Mouse (Mus musculus): ENCODE data around the gene Caprin1. TPM values are rescaled to one million over a fixed set of nuclear protein-coding genes. Genes with fewer than 3 reads are reported as not detected.

Caprin1 gene
- 417 and 429 TPM in 2 replicates for polyA plus RNA-seq (2012; rRNA removed)

GRCm38 (mm10) chr2:103797491-103798009 is at the start of gene Caprin1:
Gene Caprin1, minus strand, starts transcription at chr2:103797649.

GRCm38 (mm10) chr2:103760906-103761716 is 36.3 kb downstream of the Caprin1 start, which contains the start of gene Nat10:
Gene Nat10, minus strand, starts transcription at chr2:103761270.

Other genes with a start within 250 kb of the Caprin1 start
- 13.2 and 15.8 TPM in 2 replicates for gene Abtb2, start 231.3 kb downstream of the Caprin1 start, polyA plus RNA-seq (2012; rRNA removed)
- 50.8 and 75.9 TPM in 2 replicates for gene Nat10, start 36.4 kb downstream of the Caprin1 start, polyA plus RNA-seq (2012; rRNA removed)
- gene Lmo2, start 160.3 kb upstream of the Caprin1 start, polyA plus RNA-seq (2012; rRNA removed): 33.1 and 71.1 TPM in 2 replicates
- 35.9 and 43.6 TPM in 2 replicates for gene Fbxo3, start 230.1 kb upstream of the Caprin1 start, polyA plus RNA-seq (2012; rRNA removed)
- not detected in 2 replicates for gene 4931422A03Rik, start 230.7 kb upstream of the Caprin1 start, polyA plus RNA-seq (2012; rRNA removed)